Mouse (Mus musculus) lung, embryonic 16.5 days (tissue): Measurements from ENCODE around the gene Triobp. TPM values are rescaled to one million over a fixed set of nuclear protein-coding genes. Genes with fewer than 3 reads are reported as not detected.

Experiments
- ATAC-seq: fragments of 200-750 bp; cut with Nextera tagmentation; 2 replicates; pipeline ENCODE4 v1.8.0; 2017; ENCODE audit warnings: low read depth, mild to moderate bottlenecking, moderate library complexity
- H3K27ac ChIP-seq: fragments of 300-500 bp; sonication (generic); 2 replicates; pipeline ENCODE4 v1.5.1; 2014; ENCODE audit warnings: mild to moderate bottlenecking, control low read depth, low read length
- H3K27me3 ChIP-seq: fragments of 300-500 bp; sonication (generic); 2 replicates; pipeline ENCODE4 v1.6.1; 2014; ENCODE audit warnings: low read depth, low read length, mixed read lengths; ENCODE audit not compliant: control insufficient read depth, insufficient read depth
- H3K36me3 ChIP-seq: fragments of 300-500 bp; sonication (generic); 2 replicates; pipeline ENCODE4 v1.6.1; 2014; ENCODE audit warnings: low read length; ENCODE audit not compliant: control insufficient read depth, insufficient read depth
- H3K4me1 ChIP-seq: fragments of 300-500 bp; sonication (generic); replicated peaks from 2 replicates; pipeline ENCODE4 v1.6.1; 2014; ENCODE audit warnings: low read length, mixed read lengths; ENCODE audit not compliant: control insufficient read depth, insufficient read depth
- H3K4me2 ChIP-seq: fragments of 300-500 bp; sonication (generic); 2 replicates; pipeline ENCODE4 v1.6.1; 2014; ENCODE audit warnings: low read depth, low read length, control low read depth
- H3K4me3 ChIP-seq: fragments of 300-500 bp; sonication (generic); 2 replicates; pipeline ENCODE4 v1.5.1; 2014; ENCODE audit warnings: mild to moderate bottlenecking, low read length, control low read depth
- H3K9ac ChIP-seq: fragments of 300-500 bp; sonication (generic); 2 replicates; pipeline ENCODE4 v1.6.1; 2014; ENCODE audit warnings: low read length, control low read depth
- H3K9me3 ChIP-seq: fragments of 300-500 bp; sonication (generic); 2 replicates; pipeline ENCODE4 v1.6.1; 2016; ENCODE audit warnings: low read length; ENCODE audit not compliant: control insufficient read depth
- WGBS: fragments of 180-500 bp; shearing (Covaris S2); extraction: QIAGEN DNeasy Blood & Tissue Kit; methylation state at CpG from one replicate; pipeline ENCODE4 v1.1.7; 2014; 5-methylcytosine and 5-hydroxymethylcytosine counted together
- polyA plus RNA-seq: library from polyadenylated mRNA; unstranded; fragments of >200 nt; fragmentation: Nextera tagmentation; extraction: Ambion mirVana; gene quantifications from 2 replicates; pipeline ENCODE4 v1.2.1, GENCODE M21; 2015

Triobp gene
- 44.6 and 51.3 TPM in 2 replicates for polyA plus RNA-seq

DNA sequence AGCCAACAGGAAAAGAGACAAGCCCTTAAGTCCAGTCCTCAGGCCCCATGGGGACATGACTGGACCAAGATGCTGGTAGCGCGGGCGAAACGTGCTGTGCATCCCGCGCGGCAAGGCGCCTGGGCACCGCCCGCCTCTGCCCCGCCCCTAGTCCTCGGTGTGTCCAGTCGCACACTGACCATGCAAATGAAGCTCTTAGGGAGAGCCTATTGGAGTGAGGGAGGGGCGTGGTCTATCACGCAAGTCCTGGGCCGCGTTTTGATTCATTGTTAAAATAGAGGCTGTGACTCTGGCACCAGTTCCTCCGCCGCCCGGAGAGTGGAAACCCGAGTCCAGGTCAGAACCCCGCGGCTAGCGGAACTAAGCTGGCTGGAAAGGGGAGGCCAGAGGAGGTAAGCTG, at the start of gene Triobp:
Triobp (plus strand) TSS at position 68 of the 400 bp plus-strand sequence.
- peak; percentile 99 for ATAC-seq
- no peaks in the 10 kb centered on the region for H3K9me3 ChIP-seq
- H3K4me3 ChIP-seq = peak within 1 kb of the TSS; percentile 53
- no peaks in the 10 kb centered on the region; the same call in 1 of the 2 replicates for H3K27me3 ChIP-seq
- H3K27ac ChIP-seq = no peak within 1 kb of the TSS
- H3K4me2 ChIP-seq = peak within 1 kb of the TSS; percentile 84
- no peaks in the 10 kb centered on the region for H3K36me3 ChIP-seq
- peak within 1 kb of the TSS; percentile 59 for H3K9ac ChIP-seq
- WGBS = under 1% methylated on average over 24 of the region's 24 CpGs
- peaks cover 10% of the 10 kb centered on the region for H3K4me1 ChIP-seq

DNA sequence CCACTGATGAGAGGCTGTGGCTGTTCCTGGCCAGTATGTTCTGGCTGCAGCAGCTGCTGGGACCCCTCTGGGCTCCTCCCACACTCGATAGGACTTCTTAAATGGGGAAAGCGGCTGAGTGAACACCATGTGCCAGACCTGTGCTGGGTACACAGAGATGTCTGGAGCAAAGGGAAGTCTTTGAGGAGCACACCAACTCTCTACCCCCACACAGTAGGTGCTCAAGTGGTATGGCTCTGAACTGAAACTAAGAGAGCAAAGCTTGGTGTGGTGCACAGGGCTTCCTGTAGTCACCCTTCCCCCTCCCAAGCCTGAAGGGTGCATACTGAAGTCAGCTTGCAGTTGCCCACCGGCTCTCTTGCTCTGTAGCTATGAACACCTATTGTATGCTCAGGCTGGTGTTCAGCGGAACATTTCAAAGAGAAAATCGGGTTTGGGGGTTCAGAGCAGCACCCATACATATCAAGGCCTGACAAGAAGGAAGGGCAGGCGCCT, 49.0 kb upstream of the Triobp start:
- Histone ChIP-seq H3K4me2 (peak overlapping the region; percentile 77), H3K36me3 (peaks cover under 1% of the 10 kb centered on the region; the same call in 1 of the 2 replicates), H3K9me3 (no peaks in the 10 kb centered on the region), H3K27ac (peak overlapping the region; percentile 19; the same call in 1 of the 2 replicates), H3K9ac (peak overlapping the region; percentile 81), H3K4me1 (peaks cover 31% of the 10 kb centered on the region), H3K4me3 (no peak overlapping the region; the same call in 1 of the 2 replicates), H3K27me3 (no peaks in the 10 kb centered on the region)
- 52% methylated on average over 6 of the region's 6 CpGs for WGBS
- ATAC-seq = no peak

DNA sequence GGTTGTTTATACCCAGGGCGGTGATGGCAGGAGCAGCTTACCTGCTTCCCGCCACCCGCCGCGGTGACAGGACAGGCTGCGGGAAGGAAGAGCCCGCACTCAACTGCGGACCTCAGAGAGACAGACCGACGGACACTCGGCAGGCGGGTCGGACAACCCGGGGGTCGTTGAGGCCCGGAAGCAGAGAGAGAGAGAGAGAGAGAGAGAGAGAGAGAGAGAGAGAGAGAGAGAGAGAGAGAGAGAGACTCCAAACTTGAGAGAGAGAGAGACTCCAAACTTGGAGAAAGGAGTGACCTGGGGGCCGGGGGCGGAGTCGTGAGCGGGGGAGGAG, 48.1 kb upstream of the Triobp start, which contains the start of gene Gm49510:
Gm49510 (plus strand) TSS at position 259 of the 331 bp plus-strand sequence.
- H3K27ac ChIP-seq = peak within 1 kb of the TSS; percentile 75
- no peaks in the 10 kb centered on the region for H3K27me3 ChIP-seq
- H3K4me3 ChIP-seq = peak within 1 kb of the TSS; percentile 71
- H3K4me1 ChIP-seq = peaks cover 27% of the 10 kb centered on the region
- no peak for ATAC-seq
- peak within 1 kb of the TSS; percentile 77 for H3K4me2 ChIP-seq
- H3K9ac ChIP-seq = peak within 1 kb of the TSS; percentile 81
- WGBS = under 1% methylated on average over 17 of the region's 20 CpGs
- H3K36me3 ChIP-seq = peaks cover 7% of the 10 kb centered on the region; the same call in 1 of the 2 replicates
- no peaks in the 10 kb centered on the region for H3K9me3 ChIP-seq

DNA sequence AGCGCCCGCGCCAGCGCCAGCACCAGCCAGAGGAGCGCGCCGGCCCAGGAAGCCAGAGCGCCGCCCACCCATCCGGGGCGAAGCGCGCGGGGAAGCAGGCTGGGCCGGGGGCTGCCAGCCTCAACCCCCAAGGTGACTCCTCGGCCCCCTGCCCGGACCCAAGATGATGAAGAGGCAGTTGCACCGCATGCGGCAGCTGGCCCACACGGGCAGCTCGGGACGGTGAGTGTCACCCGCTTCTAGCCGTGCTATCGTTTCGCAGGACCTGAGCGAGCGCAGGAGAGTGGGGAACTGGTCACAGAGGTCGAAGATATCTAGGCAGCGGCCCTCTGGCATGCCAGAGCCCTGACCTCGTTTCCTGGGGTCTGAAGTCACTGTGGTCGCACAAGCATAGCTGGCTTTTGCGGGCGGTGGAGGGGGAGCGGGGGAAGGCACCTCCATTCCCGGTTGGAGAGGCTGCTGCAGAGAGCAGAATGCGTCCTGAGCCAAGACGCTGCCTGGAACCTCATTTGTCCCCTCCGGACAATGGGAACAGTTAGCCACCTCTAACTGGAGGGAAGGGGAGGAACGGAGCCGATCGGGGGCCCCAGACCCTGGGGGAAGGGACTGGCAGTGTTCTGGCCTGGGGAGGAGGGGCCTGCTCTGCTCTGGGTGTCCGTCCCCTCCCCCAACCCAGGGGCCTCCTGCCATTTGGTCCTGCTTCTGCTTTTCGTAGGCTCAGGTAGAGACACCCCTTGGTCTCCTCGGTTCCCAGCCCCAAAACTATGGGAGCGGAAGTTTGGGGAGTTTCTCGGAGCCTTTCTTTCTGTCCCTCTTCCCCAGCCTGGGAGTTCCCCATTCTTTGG, 47.6 kb upstream of the Triobp start, which contains the start of gene Sh3bp1:
Sh3bp1 (plus strand) TSS at position 29 of the 845 bp plus-strand sequence.
- ATAC-seq = peak; percentile 66
- H3K4me1 ChIP-seq = peaks cover 27% of the 10 kb centered on the region
- H3K36me3 ChIP-seq = peaks cover 12% of the 10 kb centered on the region; the same call in 1 of the 2 replicates
- H3K9ac ChIP-seq = peak within 1 kb of the TSS; percentile 81
- H3K27ac ChIP-seq = peak within 1 kb of the TSS; percentile 75
- peak within 1 kb of the TSS; percentile 77 for H3K4me2 ChIP-seq
- WGBS = under 1% methylated on average over 44 of the region's 47 CpGs
- H3K4me3 ChIP-seq = peak within 1 kb of the TSS; percentile 71
- no peaks in the 10 kb centered on the region for H3K9me3 ChIP-seq
- H3K27me3 ChIP-seq = no peaks in the 10 kb centered on the region

DNA sequence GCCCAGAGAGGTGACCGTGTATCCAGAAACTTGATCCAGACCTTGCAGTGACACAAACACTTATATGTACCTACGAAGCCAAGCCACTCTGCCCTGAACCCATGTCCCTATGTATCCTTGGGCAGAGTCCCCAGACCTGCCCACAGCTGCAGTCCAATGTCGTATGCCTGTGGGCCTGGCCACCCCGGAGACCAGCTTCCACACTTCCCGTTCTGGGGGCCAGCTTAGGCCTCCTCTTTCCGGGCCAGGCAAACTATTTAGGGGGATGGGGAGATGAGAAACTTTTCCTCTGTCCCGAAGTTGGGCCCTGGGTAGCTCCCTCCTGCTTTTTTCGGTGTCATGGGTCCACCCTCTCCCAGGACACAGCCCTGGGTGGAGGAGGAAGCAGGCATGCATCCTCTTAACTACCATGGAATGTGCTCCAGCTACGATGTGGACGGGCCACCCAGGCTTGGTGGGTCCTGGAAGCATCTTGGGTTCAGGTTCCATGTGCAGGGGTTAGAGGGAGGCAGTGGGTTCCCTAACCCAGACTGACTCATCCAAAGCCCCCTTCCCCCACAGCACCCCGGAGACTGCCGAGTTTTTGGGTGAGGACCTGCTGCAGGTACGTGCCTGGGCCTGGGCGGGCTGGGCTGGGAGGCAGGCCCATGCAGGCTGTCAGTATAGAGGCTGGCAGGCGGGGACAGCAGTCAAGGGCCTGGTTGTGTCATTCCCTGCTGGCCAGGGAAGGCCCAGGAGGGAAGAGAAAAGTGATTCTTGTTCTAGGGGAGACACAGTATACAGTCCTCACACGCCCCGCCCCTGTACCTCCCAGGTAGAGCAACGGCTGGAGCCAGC, 46.7 kb upstream of the Triobp start:
- Histone ChIP-seq H3K27ac (peak overlapping the region; percentile 75), H3K4me2 (peak overlapping the region; percentile 77), H3K27me3 (no peaks in the 10 kb centered on the region), H3K36me3 (peaks cover 13% of the 10 kb centered on the region; the same call in 1 of the 2 replicates), H3K4me3 (peak overlapping the region; percentile 71), H3K9ac (peak overlapping the region; percentile 81), H3K4me1 (peaks cover 27% of the 10 kb centered on the region), H3K9me3 (no peaks in the 10 kb centered on the region)
- ATAC-seq = peak; percentile 16; the same call in 1 of the 2 replicates
- 9% methylated on average over 18 of the region's 18 CpGs for WGBS

DNA sequence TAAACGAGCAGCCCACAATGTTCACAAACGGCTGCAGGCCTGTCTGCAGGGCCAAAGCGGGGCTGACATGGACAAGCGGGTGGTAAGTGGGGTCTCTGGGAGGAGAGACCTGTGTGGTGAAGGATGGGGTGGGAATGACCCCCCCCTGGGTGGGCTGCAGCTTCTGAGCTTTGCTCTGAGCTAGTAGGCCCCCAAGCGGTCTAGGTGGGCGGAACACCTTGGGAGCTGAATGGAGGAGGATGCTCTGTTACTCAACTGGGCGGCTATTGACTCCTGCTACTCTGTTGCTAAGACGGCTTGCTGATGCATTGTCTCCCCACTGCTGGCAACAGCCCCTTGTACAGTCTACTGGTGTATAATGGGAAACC, 46.1 kb upstream of the Triobp start:
- Histone ChIP-seq H3K27me3 (no peaks in the 10 kb centered on the region), H3K4me3 (peak overlapping the region; percentile 71), H3K27ac (peak overlapping the region; percentile 75), H3K9me3 (no peaks in the 10 kb centered on the region), H3K4me2 (peak overlapping the region; percentile 77), H3K4me1 (peaks cover 25% of the 10 kb centered on the region), H3K36me3 (peaks cover 14% of the 10 kb centered on the region), H3K9ac (peak overlapping the region; percentile 81)
- 41% methylated on average over 8 of the region's 8 CpGs for WGBS
- no peak for ATAC-seq

DNA sequence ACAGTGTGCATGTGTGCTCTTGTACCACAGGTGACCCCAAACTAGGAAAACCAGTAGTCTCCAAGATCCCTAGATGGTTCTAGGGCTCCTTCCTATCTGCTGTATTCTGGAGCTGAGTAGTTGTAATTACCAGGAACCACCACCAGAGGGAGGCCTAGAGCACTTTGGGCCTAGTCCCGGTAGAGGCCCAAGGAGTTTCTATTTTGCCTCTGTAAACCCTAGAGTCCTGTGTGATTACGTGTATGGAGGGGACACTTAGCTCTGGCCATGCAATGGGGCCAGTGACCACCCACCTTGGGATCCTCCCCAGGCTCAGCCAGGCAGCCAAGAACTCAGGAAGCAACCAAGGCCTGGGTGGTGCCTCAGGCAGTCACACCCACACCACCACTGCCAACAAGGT, 44.3 kb upstream of the Triobp start:
- H3K4me1 ChIP-seq = peaks cover 25% of the 10 kb centered on the region
- no peak overlapping the region for H3K27ac ChIP-seq
- H3K4me2 ChIP-seq = no peak overlapping the region
- ATAC-seq = peak; percentile 11
- 2% methylated on average over 2 of the region's 2 CpGs for WGBS
- peaks cover 27% of the 10 kb centered on the region for H3K36me3 ChIP-seq
- no peak overlapping the region for H3K4me3 ChIP-seq
- no peaks in the 10 kb centered on the region for H3K27me3 ChIP-seq
- H3K9ac ChIP-seq = peak overlapping the region; percentile 46
- no peaks in the 10 kb centered on the region for H3K9me3 ChIP-seq

DNA sequence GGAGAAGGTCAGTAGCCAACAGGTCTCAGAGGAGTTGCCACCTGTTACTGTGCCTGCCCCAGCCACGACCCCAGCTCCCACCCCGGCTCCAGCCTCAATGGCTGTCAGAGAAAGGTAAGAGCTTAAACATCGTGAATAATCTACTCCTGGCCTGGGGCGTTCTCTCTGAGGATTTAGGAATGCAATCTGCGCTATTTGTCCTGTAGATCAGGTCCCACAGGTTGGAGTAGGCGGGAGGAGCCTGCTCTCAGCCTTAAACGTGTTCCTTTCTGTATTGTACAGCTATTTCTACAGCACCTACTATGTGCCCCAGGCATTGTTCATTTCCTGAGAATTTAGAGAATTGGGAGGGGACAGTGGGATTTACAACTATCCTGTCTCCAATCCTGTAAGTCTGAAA, 39.1 kb upstream of the Triobp start:
- H3K36me3 ChIP-seq = peaks cover 39% of the 10 kb centered on the region
- ATAC-seq = no peak
- 65% methylated on average over 7 of the region's 7 CpGs for WGBS

More for the DNA sequence above, 39.1 kb upstream of the Triobp start:
- Histone ChIP-seq H3K4me2 (no peak overlapping the region), H3K9me3 (no peaks in the 10 kb centered on the region), H3K27me3 (no peaks in the 10 kb centered on the region), H3K4me1 (peaks cover under 1% of the 10 kb centered on the region; the same call in 1 of the 2 replicates), H3K9ac (no peak overlapping the region), H3K4me3 (no peak overlapping the region), H3K27ac (no peak overlapping the region)
